Mouse (Mus musculus): ENCODE measurements around the gene Gm26897. TPM values are rescaled to one million over a fixed set of nuclear protein-coding genes. Genes with fewer than 3 reads are reported as not detected.

Gm26897 gene
- polyA plus RNA-seq, 1 experiment from 2014 or later, result not detected

DNA sequence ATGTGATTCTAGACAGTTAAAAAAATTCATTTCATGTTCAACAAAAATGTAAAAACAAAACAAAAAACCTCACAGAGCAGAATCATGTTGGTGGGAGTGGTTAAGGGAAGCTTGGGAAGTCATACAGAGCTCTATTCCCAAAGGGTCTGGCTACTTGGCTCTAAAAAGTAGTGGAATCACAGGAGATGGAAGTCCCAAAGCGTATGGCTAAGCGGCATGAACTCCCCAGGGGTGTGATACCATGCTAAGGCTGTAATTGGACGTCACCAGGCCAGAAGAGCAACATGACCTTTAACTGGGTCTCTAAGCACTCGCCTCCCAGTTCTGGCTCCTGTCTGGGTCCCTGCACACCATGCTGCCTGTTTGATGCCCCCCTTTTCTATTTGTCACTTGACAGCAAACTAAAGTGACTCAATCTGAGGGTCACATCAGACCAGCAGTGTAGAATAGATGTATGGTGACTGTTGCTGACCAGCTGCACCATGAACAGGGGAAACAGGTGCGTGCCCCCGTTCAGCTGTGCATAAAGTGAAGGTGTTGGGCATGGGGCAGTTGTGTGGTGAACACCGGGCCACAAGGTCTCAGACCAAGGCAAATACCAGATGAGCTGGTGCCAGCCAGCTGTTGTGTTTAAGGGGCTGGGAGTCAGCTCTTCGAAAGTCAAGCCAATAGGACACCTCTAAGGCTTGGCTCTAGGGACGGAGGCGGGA lies 46.2 kb downstream of the Gm26897 start:
- Histone ChIP-seq H3K4me2 (no peak overlapping the region), H3K27ac (replicated peaks) (no peak overlapping the region), H3K9me3 (no peaks in the 10 kb centered on the region), H3K4me1 (replicated peaks) (no peaks in the 10 kb centered on the region), H3K36me3 (no peaks in the 10 kb centered on the region), H3K9ac (no peak overlapping the region), H3K4me3 (no peak overlapping the region), H3K27me3 (no peaks in the 10 kb centered on the region)
- WGBS, result 89% methylated on average over 10 of the region's 10 CpGs
- ATAC-seq (ENCODE audit: low FRiP score, low read depth), result no peak

Measured in hindbrain, embryonic 15.5 days (tissue).